Mouse (Mus musculus) forebrain, embryonic 14.5 days (tissue): ENCODE measurements around the gene Trnp1. TPM values are rescaled to one million over a fixed set of nuclear protein-coding genes. Genes with fewer than 3 reads are reported as not detected.

ENCODE experiments used
- ATAC-seq: fragments of 200-750 bp; cut with Nextera tagmentation; 2 replicates; pipeline ENCODE4 v1.8.0; 2017; ENCODE audit warnings: mild to moderate bottlenecking, moderate library complexity
- DNase-seq: peaks from one replicate; pipeline ENCODE4 v3.0.0-alpha.2; 2015; ENCODE audit warnings: low spot score
- H3K27ac ChIP-seq: fragments of 300-500 bp; sonication (generic); 2 replicates; pipeline ENCODE4 v1.5.1; 2014; ENCODE audit warnings: low read depth, mild to moderate bottlenecking, control low read depth, low read length, moderate library complexity
- H3K27me3 ChIP-seq: fragments of 300-500 bp; sonication (generic); replicated peaks from 2 replicates; pipeline ENCODE4 v1.6.1; 2014; ENCODE audit warnings: low read length, control low read depth, mixed read lengths; ENCODE audit not compliant: control insufficient read depth, insufficient read depth
- H3K36me3 ChIP-seq: fragments of 300-500 bp; sonication (generic); 2 replicates; pipeline ENCODE4 v1.6.1; 2014; ENCODE audit warnings: low read length, control low read depth; ENCODE audit not compliant: control insufficient read depth, insufficient read depth
- H3K4me1 ChIP-seq: fragments of 300-500 bp; sonication (generic); 2 replicates; pipeline ENCODE4 v1.6.1; 2014; ENCODE audit warnings: antibody characterized with exemption, low read length, control low read depth; ENCODE audit not compliant: control insufficient read depth, insufficient read depth
- H3K4me2 ChIP-seq: fragments of 300-500 bp; sonication (generic); 2 replicates; pipeline ENCODE4 v1.6.1; 2014; ENCODE audit warnings: mild to moderate bottlenecking, control low read depth, low read length
- H3K4me3 ChIP-seq: fragments of 300-500 bp; sonication (generic); 2 replicates; pipeline ENCODE4 v1.5.1; 2014; ENCODE audit warnings: low read depth, low read length, control low read depth
- H3K9ac ChIP-seq: fragments of 300-500 bp; sonication (generic); 2 replicates; pipeline ENCODE4 v1.6.1; 2014; ENCODE audit warnings: mild to moderate bottlenecking, low read length, control low read depth, moderate library complexity
- H3K9me3 ChIP-seq: fragments of 300-500 bp; sonication (generic); replicated peaks from 2 replicates; pipeline ENCODE4 v1.6.1; 2016; ENCODE audit warnings: low read length, control low read depth, mixed read lengths; ENCODE audit not compliant: control insufficient read depth
- WGBS: fragments of 180-500 bp; shearing (Covaris S2); extraction: QIAGEN DNeasy Blood & Tissue Kit; methylation state at CpG from one replicate; pipeline ENCODE4 v1.1.7; 2014; 5-methylcytosine and 5-hydroxymethylcytosine counted together
- polyA plus RNA-seq: library from polyadenylated mRNA; unstranded; fragments of >200 nt; fragmentation: Nextera tagmentation; extraction: Ambion mirVana; gene quantifications from 2 replicates; pipeline ENCODE4 v1.2.1, GENCODE M21; 2014

The Trnp1 gene
- polyA plus RNA-seq, 1 experiment from 2014 or later = 6.2 TPM

- DNase-seq = no peak
- H3K36me3 ChIP-seq = no peaks in the 10 kb centered on the region
- ATAC-seq = no peak
- H3K27me3 ChIP-seq = no peaks in the 10 kb centered on the region; the same call in 1 of the 2 replicates
- H3K4me3 ChIP-seq = no peak overlapping the region
- H3K4me1 ChIP-seq = no peaks in the 10 kb centered on the region
- no peaks in the 10 kb centered on the region for H3K9me3 ChIP-seq
- no peak overlapping the region for H3K4me2 ChIP-seq
- no peak overlapping the region for H3K27ac ChIP-seq
- no peak overlapping the region for H3K9ac ChIP-seq
- 86% methylated on average over 20 of the region's 20 CpGs for WGBS
Observed at GRCm38 (mm10) chr4:133488619-133489392, 9.5 kb downstream of the Trnp1 start.

DNA sequence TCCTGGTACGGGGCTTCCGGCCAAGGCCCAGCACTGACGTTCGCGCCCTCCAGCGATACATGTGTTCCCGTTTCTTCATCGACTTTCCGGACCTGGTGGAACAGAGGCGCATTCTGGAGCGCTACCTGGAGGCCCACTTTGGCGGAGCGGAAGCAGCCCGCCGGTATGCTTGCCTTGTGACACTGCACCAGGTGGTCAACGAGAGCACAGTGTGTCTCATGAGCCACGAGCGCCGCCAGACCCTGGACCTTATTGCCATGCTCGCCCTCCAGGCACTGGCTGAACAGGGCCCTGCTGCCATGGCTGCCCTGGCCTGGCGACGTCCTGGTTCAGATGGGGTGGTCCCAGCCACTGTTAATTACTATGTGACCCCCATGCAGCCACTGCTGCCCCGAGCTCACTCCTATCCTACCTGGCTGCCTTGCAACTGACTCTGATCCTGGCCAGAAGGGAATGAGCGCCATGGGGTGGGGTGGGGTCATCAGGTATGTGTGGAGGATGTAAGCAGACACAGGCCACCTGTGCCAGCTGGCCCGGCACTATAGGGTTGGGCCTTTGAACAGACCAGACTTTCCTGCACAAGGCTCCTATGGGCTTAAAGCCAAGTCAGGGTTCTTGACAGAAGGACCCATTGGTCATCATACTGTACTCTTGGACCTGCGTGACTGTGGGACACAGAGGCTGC lies 11.5 kb downstream of the Trnp1 start:
- no peaks in the 10 kb centered on the region for H3K9me3 ChIP-seq
- no peak overlapping the region for H3K4me2 ChIP-seq
- ATAC-seq (no peak), DNase-seq (no peak)
- 92% methylated on average over 26 of the region's 26 CpGs for WGBS
- no peak overlapping the region for H3K4me3 ChIP-seq
- no peak overlapping the region for H3K9ac ChIP-seq
- no peaks in the 10 kb centered on the region for H3K36me3 ChIP-seq
- no peaks in the 10 kb centered on the region for H3K4me1 ChIP-seq
- no peak overlapping the region for H3K27ac ChIP-seq
- peaks cover 10% of the 10 kb centered on the region for H3K27me3 ChIP-seq

DNA sequence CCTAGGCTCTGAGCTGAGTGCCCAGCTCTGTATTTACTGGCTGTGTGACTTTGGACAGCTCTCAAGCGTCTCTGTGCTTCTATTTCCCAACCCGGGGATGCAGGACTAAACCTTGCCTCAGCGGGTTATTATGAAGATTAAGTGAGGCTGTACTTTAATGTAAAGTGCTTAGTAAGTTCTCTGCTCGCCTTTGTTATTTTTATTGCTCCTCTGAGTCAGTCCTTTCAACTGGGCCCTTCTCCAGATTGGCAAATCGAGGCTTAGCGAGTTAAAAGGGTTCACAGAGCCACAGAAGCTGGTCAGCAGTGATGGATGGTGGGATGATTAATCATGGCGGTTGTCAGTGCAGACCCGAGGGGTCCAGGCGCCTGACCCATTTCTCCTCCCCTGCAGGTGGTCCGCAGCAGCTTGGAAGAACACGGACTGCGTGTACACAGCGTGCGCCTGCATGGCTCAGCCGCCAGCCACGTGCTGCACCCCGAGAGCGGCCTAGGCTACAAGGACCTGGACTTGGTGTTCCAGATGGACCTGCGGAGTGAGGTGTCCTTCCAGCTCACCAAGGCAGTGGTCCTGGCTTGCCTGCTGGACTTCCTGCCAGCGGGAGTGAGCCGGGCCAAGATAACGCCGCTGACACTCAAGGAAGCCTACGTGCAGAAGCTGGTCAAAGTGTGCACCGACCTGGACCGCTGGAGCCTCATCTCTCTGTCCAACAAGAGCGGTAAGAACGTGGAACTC lies 12.5 kb downstream of the Trnp1 start:
- no peaks in the 10 kb centered on the region for H3K9me3 ChIP-seq
- no peaks in the 10 kb centered on the region for H3K4me1 ChIP-seq
- no peak overlapping the region for H3K27ac ChIP-seq
- no peaks in the 10 kb centered on the region for H3K36me3 ChIP-seq
- no peak for ATAC-seq
- H3K4me2 ChIP-seq = no peak overlapping the region
- no peak overlapping the region for H3K9ac ChIP-seq
- WGBS = 92% methylated on average over 28 of the region's 28 CpGs
- DNase-seq = no peak
- peaks cover 19% of the 10 kb centered on the region for H3K27me3 ChIP-seq
- H3K4me3 ChIP-seq = no peak overlapping the region

DNA sequence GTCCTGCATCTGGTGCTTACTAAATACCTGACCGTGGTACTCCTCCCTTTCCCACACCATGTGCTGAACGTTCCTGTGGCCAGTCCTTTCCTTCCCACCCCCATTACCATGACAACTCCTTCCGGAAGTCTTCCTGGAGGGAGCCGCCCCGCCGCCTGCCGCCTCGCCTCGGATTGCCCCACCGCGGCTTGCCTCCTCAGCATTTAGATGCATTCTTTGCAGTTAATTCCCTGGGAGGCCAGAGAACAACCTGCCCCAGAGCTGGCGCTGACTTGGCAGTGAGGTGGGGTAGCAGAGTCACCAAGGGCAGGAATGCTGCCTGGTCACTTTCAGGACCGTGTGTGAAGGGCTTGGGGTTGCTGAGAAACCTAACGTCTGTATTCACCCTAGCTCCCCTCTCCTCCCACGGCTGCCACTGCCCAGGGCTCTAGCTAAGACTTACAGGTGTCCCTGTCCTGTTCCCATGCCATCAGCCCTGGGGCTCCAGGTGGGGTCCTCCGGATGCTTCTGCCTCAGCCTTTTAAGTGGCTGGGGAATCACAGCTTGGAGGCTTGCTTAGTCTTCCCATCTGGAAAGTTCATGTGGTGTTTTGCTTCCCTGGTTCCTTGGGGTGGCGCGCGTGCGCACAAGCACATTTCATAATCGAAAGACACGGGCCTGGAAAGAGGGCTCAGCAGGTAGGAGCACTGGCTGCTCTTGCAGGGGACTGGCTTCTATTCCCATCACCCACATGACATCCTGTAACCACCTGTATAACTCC lies 13.9 kb downstream of the Trnp1 start:
- Histone ChIP-seq H3K4me2 (no peak overlapping the region), H3K27me3 (peaks cover 29% of the 10 kb centered on the region), H3K9me3 (no peaks in the 10 kb centered on the region), H3K4me1 (peaks cover 6% of the 10 kb centered on the region), H3K9ac (no peak overlapping the region), H3K4me3 (no peak overlapping the region), H3K36me3 (no peaks in the 10 kb centered on the region), H3K27ac (no peak overlapping the region)
- ATAC-seq = no peak
- 15% methylated on average over 22 of the region's 22 CpGs for WGBS
- DNase-seq = no peak

DNA sequence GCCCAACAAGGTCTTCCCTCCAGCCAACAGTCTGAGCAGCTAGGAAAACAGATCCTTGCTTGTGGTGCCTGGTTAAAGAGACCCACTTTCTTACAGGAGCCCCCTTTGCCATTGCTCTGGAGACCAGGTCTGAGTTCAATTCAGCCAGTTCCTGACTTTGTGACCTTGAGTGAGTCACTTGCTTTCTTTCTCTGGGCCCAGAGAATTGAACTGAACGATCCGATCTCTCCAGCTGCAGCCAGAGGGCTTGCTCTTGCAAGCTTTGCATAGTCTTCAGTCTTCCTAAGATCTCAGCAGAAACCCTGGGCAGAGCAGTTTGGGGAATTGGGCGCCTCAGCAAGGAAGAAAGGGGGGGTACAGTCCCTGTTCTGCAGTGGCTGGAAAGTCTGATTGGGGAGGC lies 15.9 kb downstream of the Trnp1 start:
- no peaks in the 10 kb centered on the region for H3K9me3 ChIP-seq
- WGBS = 74% methylated on average over 3 of the region's 3 CpGs
- H3K36me3 ChIP-seq = no peaks in the 10 kb centered on the region
- no peak overlapping the region for H3K4me3 ChIP-seq
- peaks cover 29% of the 10 kb centered on the region for H3K27me3 ChIP-seq
- no peak for DNase-seq
- H3K4me1 ChIP-seq = peaks cover 6% of the 10 kb centered on the region
- no peak overlapping the region for H3K9ac ChIP-seq
- no peak for ATAC-seq
- H3K4me2 ChIP-seq = no peak overlapping the region
- H3K27ac ChIP-seq = no peak overlapping the region

- Histone ChIP-seq H3K36me3 (no peaks in the 10 kb centered on the region), H3K27me3 (peaks cover 29% of the 10 kb centered on the region), H3K9me3 (no peaks in the 10 kb centered on the region), H3K4me1 (peaks cover 6% of the 10 kb centered on the region), H3K4me3 (no peak overlapping the region), H3K4me2 (no peak overlapping the region), H3K27ac (no peak overlapping the region), H3K9ac (no peak overlapping the region)
- DNase-seq (no peak), ATAC-seq (no peak)
- WGBS = 35% methylated on average over 4 of the region's 4 CpGs
Observed at GRCm38 (mm10) chr4:133481488-133481887, 16.9 kb downstream of the Trnp1 start.

- no peak overlapping the region for H3K4me2 ChIP-seq
- H3K4me3 ChIP-seq = no peak overlapping the region
- 43% methylated on average over 6 of the region's 6 CpGs for WGBS
- ATAC-seq = no peak
- no peak overlapping the region for H3K27ac ChIP-seq
- H3K36me3 ChIP-seq = no peaks in the 10 kb centered on the region
- H3K27me3 ChIP-seq = peaks cover 29% of the 10 kb centered on the region
- no peaks in the 10 kb centered on the region for H3K9me3 ChIP-seq
- DNase-seq = no peak
- peaks cover 6% of the 10 kb centered on the region for H3K4me1 ChIP-seq
- no peak overlapping the region for H3K9ac ChIP-seq
Observed at GRCm38 (mm10) chr4:133480754-133481153, 17.6 kb downstream of the Trnp1 start.

DNA sequence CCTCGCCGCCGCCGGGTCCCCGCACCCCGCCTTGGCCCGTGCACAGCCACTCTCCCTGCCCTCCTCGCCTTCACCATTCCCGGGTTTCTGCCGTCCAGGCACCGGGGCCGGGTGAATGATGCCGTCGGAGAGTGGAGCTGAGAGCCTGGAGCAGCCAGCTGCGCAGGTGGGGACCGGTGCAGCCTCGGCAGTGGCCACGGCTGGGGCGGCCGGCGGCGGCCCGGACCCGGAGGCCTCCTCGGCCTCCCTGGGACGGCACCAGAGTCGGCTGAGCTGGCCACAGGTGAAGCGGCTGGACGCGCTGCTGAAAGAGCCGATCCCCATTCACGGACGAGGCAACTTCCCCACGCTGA lies 18.2 kb downstream of the Trnp1 start:
- Histone ChIP-seq H3K27ac (no peak overlapping the region), H3K4me1 (peaks cover 6% of the 10 kb centered on the region), H3K27me3 (peaks cover 29% of the 10 kb centered on the region), H3K4me3 (peak overlapping the region; percentile 34), H3K9me3 (no peaks in the 10 kb centered on the region), H3K9ac (no peak overlapping the region), H3K36me3 (no peaks in the 10 kb centered on the region), H3K4me2 (peak overlapping the region; percentile 48)
- 2% methylated on average over 34 of the region's 34 CpGs for WGBS
- DNase-seq (no peak), ATAC-seq (no peak; the same call in 1 of the 2 replicates)
